Mouse (Mus musculus) ES-E14 (cell line): Measurements from ENCODE around the gene Traf1.

Source experiments
- CHD2 ChIP-seq: IDR thresholded peaks from 2 replicates; pipeline ENCODE4 v1.6.1; 2014; ENCODE audit warnings: mild to moderate bottlenecking, low read depth, low read length, inconsistent platforms
- HCFC1 ChIP-seq: IDR thresholded peaks from 2 replicates; pipeline ENCODE4 v1.6.1; 2012; ENCODE audit warnings: low read length, inconsistent platforms, borderline replicate concordance; ENCODE audit not compliant: insufficient read depth
- MAFK ChIP-seq: IDR thresholded peaks from 2 replicates; pipeline ENCODE4 v1.6.1; 2014; ENCODE audit warnings: mild to moderate bottlenecking, low read depth, low read length, inconsistent platforms; ENCODE audit not compliant: insufficient read depth
- ZC3H11A ChIP-seq: IDR thresholded peaks from 2 replicates; pipeline ENCODE4 v1.6.1; 2012; ENCODE audit warnings: low read depth, mild to moderate bottlenecking, inconsistent platforms, low read length, borderline replicate concordance
- ZNF384 ChIP-seq: IDR thresholded peaks from 2 replicates; pipeline ENCODE4 v1.6.1; 2012; ENCODE audit warnings: low read depth, low read length, inconsistent platforms

GRCm38 (mm10) chr2:34920144-34920543, 41.4 kb downstream of the Traf1 start:
- no peak for TF ChIP-seq HCFC1
- no peak for TF ChIP-seq CHD2
- TF ChIP-seq MAFK: no peak
- TF ChIP-seq ZNF384: no peak
- no peak for TF ChIP-seq ZC3H11A
